Mouse (Mus musculus): ENCODE results near the gene Camta1.

DNA sequence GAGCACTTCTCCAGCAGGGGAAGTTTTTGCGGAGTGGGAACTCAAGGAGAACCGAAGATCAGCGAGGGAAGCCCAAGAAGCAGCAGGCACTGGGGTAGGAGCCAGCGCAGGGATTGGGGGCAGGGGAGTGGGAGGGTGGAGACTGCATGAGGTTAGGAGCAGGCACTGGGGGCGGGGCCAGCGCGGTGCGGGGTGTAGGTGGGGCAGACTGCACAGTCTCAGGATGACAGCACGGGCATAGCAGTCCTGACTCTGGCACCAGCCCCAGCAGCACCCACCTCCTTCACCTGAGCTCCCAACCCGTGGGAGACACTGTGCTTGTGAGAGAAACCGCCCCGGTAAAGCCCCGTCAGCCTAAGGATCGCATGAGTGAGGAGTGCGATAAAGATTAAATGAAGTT, 561.0 kb downstream of the Camta1 start:
- TF ChIP-seq POLR2A (IDR thresholded peaks at IDR 0.05; ENCODE audit: control insufficient read depth, extremely low read depth, insufficient read depth, low read length, poor library complexity) (no peak), CTCF (IDR thresholded peaks at IDR 0.05; ENCODE audit: borderline replicate concordance, control insufficient read depth, extremely low read depth, insufficient read depth, low read length, poor library complexity) (no peak)
